Mouse (Mus musculus) lung, adult 2 months (tissue): ENCODE measurements at regions not wholly inside any gene's neighbourhood (a gene's known extent, or its start where the extent isn't known, plus 50 kb on each side); places are given as distances from the start of the nearest gene placed in this dataset.

Experiments
- CTCF ChIP-seq: fragments of 200-500 bp; IDR thresholded peaks from 2 replicates; pipeline ENCODE4 v1.5.1; 2011; ENCODE audit warnings: mild to moderate bottlenecking, low read length, control low read depth; ENCODE audit not compliant: insufficient read depth
- POLR2A ChIP-seq: fragments of 200-500 bp; IDR thresholded peaks from 2 replicates; pipeline ENCODE4 v1.6.1; 2011; ENCODE audit warnings: low read depth, mild to moderate bottlenecking, control low read depth, low read length, borderline replicate concordance; ENCODE audit errors: extremely low read depth

- no peak for TF ChIP-seq POLR2A
- TF ChIP-seq CTCF, result no peak
Observed at GRCm38 (mm10) chr2:108619580-108619979, 661.0 kb upstream of the Kif18a start.
